Mouse (Mus musculus) embryonic facial prominence, embryonic 11.5 days (tissue): ENCODE data around the gene Unc119b. TPM values are rescaled to one million over a fixed set of nuclear protein-coding genes. Genes with fewer than 3 reads are reported as not detected.
"Not testable (repeated sequence)": the region's sequence is repeated elsewhere in the genome, so short reads cannot be mapped to it uniquely, and the experiment has no call there.

Experiments
- ATAC-seq: fragments of 200-750 bp; cut with Nextera tagmentation; replicated peaks from 2 replicates; pipeline ENCODE4 v1.8.0; 2017; ENCODE audit warnings: low read depth; ENCODE audit not compliant: insufficient number of reproducible peaks, low FRiP score, low TSS enrichment
- DNase-seq: peaks from one replicate; pipeline ENCODE4 v3.0.0-alpha.2; 2015; ENCODE audit warnings: low spot score
- H3K27ac ChIP-seq: fragments of 300-500 bp; sonication (generic); replicated peaks from 2 replicates; pipeline ENCODE4 v1.5.1; 2014; ENCODE audit warnings: mild to moderate bottlenecking, low read depth, low read length, control low read depth
- H3K27me3 ChIP-seq: fragments of 300-500 bp; sonication (generic); 2 replicates; pipeline ENCODE4 v1.6.1; 2014; ENCODE audit warnings: mild to moderate bottlenecking, low read length, moderate library complexity, mixed read lengths; ENCODE audit not compliant: control insufficient read depth, insufficient read depth
- H3K36me3 ChIP-seq: fragments of 300-500 bp; sonication (generic); replicated peaks from 2 replicates; pipeline ENCODE4 v1.6.1; 2014; ENCODE audit warnings: low read depth, mild to moderate bottlenecking, low read length, moderate library complexity, mixed read lengths; ENCODE audit not compliant: control insufficient read depth, insufficient read depth
- H3K4me1 ChIP-seq: fragments of 300-500 bp; sonication (generic); 2 replicates; pipeline ENCODE4 v1.6.1; 2014; ENCODE audit warnings: low read length, mixed read lengths; ENCODE audit not compliant: control insufficient read depth, insufficient read depth
- H3K4me2 ChIP-seq: fragments of 300-500 bp; sonication (generic); 2 replicates; pipeline ENCODE4 v1.6.1; 2014; ENCODE audit warnings: low read depth, mild to moderate bottlenecking, control low read depth, low read length, moderate library complexity
- H3K4me3 ChIP-seq: fragments of 300-500 bp; sonication (generic); 2 replicates; pipeline ENCODE4 v1.5.1; 2014; ENCODE audit warnings: low read depth, low read length, control low read depth
- H3K9ac ChIP-seq: fragments of 300-500 bp; sonication (generic); replicated peaks from 2 replicates; pipeline ENCODE4 v1.6.1; 2014; ENCODE audit warnings: mild to moderate bottlenecking, control low read depth, low read length
- H3K9me3 ChIP-seq: fragments of 300-500 bp; sonication (generic); replicated peaks from 2 replicates; pipeline ENCODE4 v1.6.1; 2016; ENCODE audit warnings: mild to moderate bottlenecking, low read length, inconsistent platforms, mixed read lengths; ENCODE audit not compliant: control insufficient read depth
- WGBS: fragments of 180-500 bp; shearing (Covaris S2); extraction: QIAGEN DNeasy Blood & Tissue Kit; methylation state at CpG from one replicate; pipeline ENCODE4 v1.1.7; 2014; 5-methylcytosine and 5-hydroxymethylcytosine counted together
- polyA plus RNA-seq: library from polyadenylated mRNA; unstranded; fragments of >200 nt; fragmentation: Nextera tagmentation; extraction: Ambion mirVana; gene quantifications from 2 replicates; pipeline ENCODE4 v1.2.1, GENCODE M21; 2014

Unc119b gene
- polyA plus RNA-seq, 1 experiment from 2014 or later = 49.6 TPM

DNA sequence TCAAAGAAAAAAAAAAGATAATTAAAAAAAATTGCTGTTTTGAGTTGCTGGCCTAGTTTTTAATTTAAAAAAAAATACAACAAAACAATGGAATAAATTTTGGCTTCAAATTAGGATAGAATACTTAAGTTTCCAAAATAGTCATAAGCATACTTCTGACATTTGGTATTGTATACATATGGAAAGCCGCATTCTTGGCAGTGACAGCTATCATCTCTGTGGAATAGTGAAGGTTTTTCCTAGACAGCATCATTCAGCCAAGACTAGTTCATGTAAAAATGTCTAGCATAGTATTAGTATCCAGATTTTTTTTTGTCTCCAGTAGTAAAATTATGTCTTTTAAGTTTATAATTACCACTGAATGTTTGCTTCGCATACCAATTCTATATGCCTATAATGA is 49.1 kb downstream of the Unc119b start:
- 98% methylated on average over 2 of the region's 2 CpGs for WGBS
- Histone ChIP-seq H3K4me1 (no peaks in the 10 kb centered on the region), H3K27me3 (no peaks in the 10 kb centered on the region), H3K9me3 (no peaks in the 10 kb centered on the region), H3K4me2 (no peak overlapping the region), H3K9ac (no peak overlapping the region), H3K27ac (no peak overlapping the region), H3K36me3 (peaks cover 11% of the 10 kb centered on the region), H3K4me3 (no peak overlapping the region)
- no peak for DNase-seq
- ATAC-seq = no peak

DNA sequence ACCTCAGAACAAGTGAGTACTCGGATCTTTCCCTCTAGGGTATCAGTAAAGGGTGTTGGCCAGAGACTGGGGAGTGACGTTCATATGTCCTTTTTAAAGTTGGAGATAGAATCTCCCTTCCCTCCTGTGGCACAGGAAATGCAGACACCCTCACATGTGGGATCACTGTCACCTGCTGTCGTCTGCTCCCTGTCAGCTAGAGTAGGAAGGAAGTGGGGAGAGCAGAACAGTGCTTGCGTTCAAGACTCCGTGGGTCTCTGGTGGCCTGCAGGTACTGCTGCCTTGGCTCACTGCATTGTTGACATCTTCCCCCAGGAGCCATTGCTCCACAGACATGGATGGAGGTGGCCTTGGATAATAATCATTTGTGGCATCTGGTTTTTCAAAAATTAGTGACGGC is 51.3 kb downstream of the Unc119b start:
- Histone ChIP-seq H3K4me2 (no peak overlapping the region), H3K9ac (no peak overlapping the region), H3K4me1 (no peaks in the 10 kb centered on the region), H3K27ac (no peak overlapping the region), H3K4me3 (no peak overlapping the region), H3K27me3 (no peaks in the 10 kb centered on the region), H3K36me3 (peaks cover 2% of the 10 kb centered on the region), H3K9me3 (no peaks in the 10 kb centered on the region)
- DNase-seq (no peak), ATAC-seq (no peak)
- 87% methylated on average over 6 of the region's 6 CpGs for WGBS

DNA sequence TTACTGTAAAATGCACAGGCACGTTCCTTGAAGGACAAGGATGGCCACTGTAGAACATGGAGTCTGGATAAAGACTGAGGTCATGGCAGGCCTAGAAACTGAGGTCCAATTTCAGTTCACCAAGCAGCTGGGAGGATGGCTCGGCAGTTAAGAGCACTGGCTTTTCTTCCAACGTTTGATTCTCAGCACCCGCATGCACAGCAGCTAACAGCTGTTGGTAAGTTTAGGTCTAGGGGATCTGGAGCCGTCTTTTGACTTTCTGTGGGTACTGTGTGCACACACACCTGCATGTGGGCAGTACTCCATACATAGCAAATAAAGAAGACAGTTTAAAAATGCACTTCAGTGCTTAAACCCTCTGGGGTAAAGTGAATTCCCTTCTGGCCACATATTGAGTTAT is 53.1 kb downstream of the Unc119b start:
- ATAC-seq (no peak), DNase-seq (no peak)
- Histone ChIP-seq H3K4me2 (no peak overlapping the region; the same call in 1 of the 2 replicates), H3K27ac (no peak overlapping the region), H3K4me3 (no peak overlapping the region), H3K36me3 (peaks cover 2% of the 10 kb centered on the region), H3K4me1 (no peaks in the 10 kb centered on the region), H3K27me3 (no peaks in the 10 kb centered on the region), H3K9me3 (no peaks in the 10 kb centered on the region), H3K9ac (no peak overlapping the region)
- 81% methylated on average over 5 of the region's 5 CpGs for WGBS

DNA sequence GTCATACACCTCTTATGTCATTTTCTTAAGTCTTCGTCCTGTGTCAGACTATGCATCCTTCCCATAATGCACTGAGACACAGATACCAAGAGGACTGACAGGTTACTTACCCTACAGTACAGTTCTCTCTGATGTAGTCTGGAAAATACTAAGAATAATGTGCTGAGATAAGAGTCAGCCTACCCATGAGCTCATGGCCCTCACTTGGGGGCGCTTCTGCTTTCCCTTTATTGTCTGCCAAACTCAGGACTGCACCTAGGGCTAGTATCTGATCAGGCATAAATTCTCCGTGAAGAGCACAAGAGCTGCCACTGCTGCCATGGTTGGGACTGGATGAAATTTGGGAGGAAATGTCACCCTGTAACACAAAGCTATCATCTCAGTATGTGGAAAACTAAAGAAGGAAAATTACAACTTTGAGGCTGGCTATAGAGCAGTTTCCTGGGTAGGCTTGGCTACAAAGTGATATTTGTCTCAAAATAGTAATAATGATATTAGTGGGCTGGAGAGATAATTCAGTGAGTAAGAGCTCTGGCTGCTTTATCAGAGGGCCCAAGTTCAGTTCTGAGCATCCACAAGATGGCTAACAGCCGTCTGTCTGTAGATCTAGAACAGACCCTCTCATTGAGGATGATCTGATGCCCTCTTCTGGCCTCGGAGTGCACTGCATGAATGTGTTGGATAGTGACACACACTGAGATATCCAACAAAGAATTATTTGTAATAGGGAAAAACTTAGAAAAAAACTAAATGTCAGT is 58.5 kb downstream of the Unc119b start:
- DNase-seq = peak; percentile 74
- no peak overlapping the region for H3K27ac ChIP-seq
- no peaks in the 10 kb centered on the region for H3K9me3 ChIP-seq
- H3K4me1 ChIP-seq = no peaks in the 10 kb centered on the region
- 58% methylated on average over 5 of the region's 5 CpGs for WGBS
- H3K27me3 ChIP-seq = no peaks in the 10 kb centered on the region
- ATAC-seq = no peak
- H3K4me3 ChIP-seq = no peak overlapping the region
- no peak overlapping the region for H3K9ac ChIP-seq
- no peak overlapping the region for H3K4me2 ChIP-seq
- H3K36me3 ChIP-seq = no peaks in the 10 kb centered on the region

DNA sequence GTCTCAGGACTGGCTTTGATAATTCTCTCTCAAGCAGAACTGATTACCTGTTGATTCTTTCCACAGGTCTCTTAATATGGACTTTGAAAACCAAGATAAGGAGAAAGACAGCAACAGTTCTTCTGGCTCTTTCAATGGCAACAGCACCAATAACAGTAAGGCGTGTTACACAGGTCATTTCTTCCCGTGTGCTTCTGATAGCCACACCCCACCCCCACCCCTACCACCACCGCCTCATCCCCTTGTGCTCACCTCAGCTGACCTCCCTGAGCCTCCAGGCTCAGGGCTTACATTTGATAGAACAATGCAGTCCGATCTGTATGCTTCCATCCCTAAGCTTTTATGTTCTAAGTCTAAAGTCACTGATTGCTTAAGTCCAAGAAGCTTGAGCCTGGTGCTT is 60.0 kb downstream of the Unc119b start:
- no peak overlapping the region for H3K4me2 ChIP-seq
- DNase-seq (no peak), ATAC-seq (no peak)
- H3K27me3 ChIP-seq = no peaks in the 10 kb centered on the region
- H3K9ac ChIP-seq = no peak overlapping the region
- no peaks in the 10 kb centered on the region for H3K36me3 ChIP-seq
- 85% methylated on average over 4 of the region's 4 CpGs for WGBS
- H3K27ac ChIP-seq = no peak overlapping the region
- H3K9me3 ChIP-seq = no peaks in the 10 kb centered on the region
- H3K4me1 ChIP-seq = no peaks in the 10 kb centered on the region
- H3K4me3 ChIP-seq = no peak overlapping the region

DNA sequence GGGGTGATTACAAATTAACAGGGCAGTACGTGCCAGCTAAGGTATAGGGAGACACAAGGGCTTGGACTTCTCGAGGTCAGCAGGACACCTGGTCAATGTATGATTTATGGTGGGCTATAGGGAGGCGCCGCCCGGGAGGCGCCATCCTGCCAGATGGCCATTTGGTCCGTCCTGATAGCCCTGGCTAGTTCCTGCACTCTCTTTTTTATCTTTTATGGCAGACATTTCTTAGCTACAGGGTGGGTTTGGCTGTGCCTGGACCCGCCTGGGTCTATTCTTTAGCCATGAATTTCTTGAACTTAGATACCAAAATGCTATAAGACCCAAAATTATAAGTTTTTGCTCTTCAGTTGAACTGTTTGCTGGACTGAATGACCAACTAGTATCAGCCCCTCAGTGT is 61.5 kb downstream of the Unc119b start:
- H3K27me3 ChIP-seq, H3K9me3 ChIP-seq, DNase-seq, H3K27ac ChIP-seq, ATAC-seq, H3K4me2 ChIP-seq, H3K4me3 ChIP-seq, H3K36me3 ChIP-seq, H3K4me1 ChIP-seq, H3K9ac ChIP-seq: not testable (repeated sequence)
- 85% methylated on average over 8 of the region's 8 CpGs for WGBS

Other genes starting within 250 kb of the Unc119b start
- 2.5 and 2.7 TPM in 2 replicates for gene Oasl2, start 238.0 kb downstream of the Unc119b start, polyA plus RNA-seq
- 0.24 TPM in 2 replicates for gene Oasl1, start 211.7 kb downstream of the Unc119b start, polyA plus RNA-seq
- gene 2210016L21Rik, start 192.8 kb downstream of the Unc119b start, polyA plus RNA-seq = 50.7 and 58.4 TPM in 2 replicates
- gene Hnf1a, start 163.9 kb downstream of the Unc119b start, polyA plus RNA-seq = not detected in 2 replicates
- 23.5 and 43.6 TPM in 2 replicates for gene Sppl3, start 123.8 kb downstream of the Unc119b start, polyA plus RNA-seq
- gene Gm10401, start 36.7 kb downstream of the Unc119b start, polyA plus RNA-seq = 24.6 and 26.3 TPM in 2 replicates
- gene Acads, start 15.6 kb downstream of the Unc119b start, polyA plus RNA-seq = 27.7 and 31.8 TPM in 2 replicates
- 36.6 and 37.5 TPM in 2 replicates for gene Mlec, start 23.2 kb upstream of the Unc119b start, polyA plus RNA-seq
- gene Cabp1, start 59.4 kb upstream of the Unc119b start, polyA plus RNA-seq = 2.4 and 2.7 TPM in 2 replicates
- 101 and 108 TPM in 2 replicates for gene Pop5, start 100.9 kb upstream of the Unc119b start, polyA plus RNA-seq
- 75.0 and 80.1 TPM in 2 replicates for gene Rnf10, start 137.9 kb upstream of the Unc119b start, polyA plus RNA-seq
- 51.7 and 52.2 TPM in 2 replicates for gene Coq5, start 144.7 kb upstream of the Unc119b start, polyA plus RNA-seq
- gene Dynll1, start 166.0 kb upstream of the Unc119b start, polyA plus RNA-seq = 1,836 and 1,851 TPM in 2 replicates
- 376 and 390 TPM in 2 replicates for gene Srsf9, start 192.2 kb upstream of the Unc119b start, polyA plus RNA-seq
- gene Gatc, start 206.2 kb upstream of the Unc119b start, polyA plus RNA-seq = 37.0 and 38.8 TPM in 2 replicates
- 66.7 and 68.9 TPM in 2 replicates for gene Triap1, start 206.2 kb upstream of the Unc119b start, polyA plus RNA-seq
- gene Cox6a1, start 214.0 kb upstream of the Unc119b start, polyA plus RNA-seq = 569 and 629 TPM in 2 replicates